Mouse (Mus musculus): ENCODE measurements around the gene Stab1.

GRCm38 (mm10) chr14:31138219-31138896 is 30.1 kb downstream of the Stab1 start:
- TF ChIP-seq POLR2A (IDR thresholded peaks at IDR 0.05; ENCODE audit: extremely low read depth, insufficient read depth, low read length) (no peak), CTCF (IDR thresholded peaks at IDR 0.05; ENCODE audit: extremely low read depth, insufficient read depth, low read length) (no peak)

Data from cortical plate, adult 2 months (tissue).